Mouse (Mus musculus): ENCODE results near the gene 2310034C09Rik. TPM values are rescaled to one million over a fixed set of nuclear protein-coding genes. Genes with fewer than 3 reads are reported as not detected.

Gene 2310034C09Rik
- polyA plus RNA-seq (2014; fragmentation: Illumina TruSeq; extraction: RNeasy Lipid Tissue Mini Kit (QIAGEN cat#74804)): not detected

GRCm38 (mm10) chr16:88758547-88758946, at the start of gene 2310034C09Rik:
Gene 2310034C09Rik (plus strand): TSS chr16:88758847.

GRCm38 (mm10) chr16:88728812-88729275, 29.8 kb upstream of the 2310034C09Rik start, which contains the start of gene Krtap13-1:
Gene Krtap13-1 (plus strand): TSS chr16:88728862.

GRCm38 (mm10) chr16:88751535-88751934, 7.1 kb upstream of the 2310034C09Rik start, which contains the start of gene Krtap13:
Gene Krtap13 (minus strand): TSS chr16:88751635.

GRCm38 (mm10) chr16:88774106-88774505, 15.5 kb downstream of the 2310034C09Rik start, which contains the start of gene 2310057N15Rik:
Gene 2310057N15Rik (minus strand): TSS chr16:88774206.

GRCm38 (mm10) chr16:88777596-88777995, 18.9 kb downstream of the 2310034C09Rik start, which contains the start of gene Gm5965:
Gene Gm5965 (plus strand): TSS chr16:88777896.

Other genes starting within 250 kb of the 2310034C09Rik start
- gene Cldn8, start 195.7 kb upstream of the 2310034C09Rik start, polyA plus RNA-seq (2014; fragmentation: Illumina TruSeq; extraction: RNeasy Lipid Tissue Mini Kit (QIAGEN cat#74804)): 4.5 TPM
- not detected for gene Krtap24-1, start 146.6 kb upstream of the 2310034C09Rik start, polyA plus RNA-seq (2014; fragmentation: Illumina TruSeq; extraction: RNeasy Lipid Tissue Mini Kit (QIAGEN cat#74804))
- gene 2310079G19Rik, start 131.2 kb upstream of the 2310034C09Rik start, polyA plus RNA-seq (2014; fragmentation: Illumina TruSeq; extraction: RNeasy Lipid Tissue Mini Kit (QIAGEN cat#74804)): not detected
- not detected for gene Krtap26-1, start 111.1 kb upstream of the 2310034C09Rik start, polyA plus RNA-seq (2014; fragmentation: Illumina TruSeq; extraction: RNeasy Lipid Tissue Mini Kit (QIAGEN cat#74804))
- not detected for gene Krtap27-1, start 87.2 kb upstream of the 2310034C09Rik start, polyA plus RNA-seq (2014; fragmentation: Illumina TruSeq; extraction: RNeasy Lipid Tissue Mini Kit (QIAGEN cat#74804))
- not detected for gene 2310061N02Rik, start 50.9 kb upstream of the 2310034C09Rik start, polyA plus RNA-seq (2014; fragmentation: Illumina TruSeq; extraction: RNeasy Lipid Tissue Mini Kit (QIAGEN cat#74804))
- not detected for gene Krtap13-1, start 30.0 kb upstream of the 2310034C09Rik start, polyA plus RNA-seq (2014; fragmentation: Illumina TruSeq; extraction: RNeasy Lipid Tissue Mini Kit (QIAGEN cat#74804))
- gene Krtap13, start 7.2 kb upstream of the 2310034C09Rik start, polyA plus RNA-seq (2014; fragmentation: Illumina TruSeq; extraction: RNeasy Lipid Tissue Mini Kit (QIAGEN cat#74804)): not detected
- gene 2310057N15Rik, start 15.4 kb downstream of the 2310034C09Rik start, polyA plus RNA-seq (2014; fragmentation: Illumina TruSeq; extraction: RNeasy Lipid Tissue Mini Kit (QIAGEN cat#74804)): not detected
- gene Gm5965, start 19.0 kb downstream of the 2310034C09Rik start, polyA plus RNA-seq (2014; fragmentation: Illumina TruSeq; extraction: RNeasy Lipid Tissue Mini Kit (QIAGEN cat#74804)): not detected
- not detected for gene Gm20741, start 53.4 kb downstream of the 2310034C09Rik start, polyA plus RNA-seq (2014; fragmentation: Illumina TruSeq; extraction: RNeasy Lipid Tissue Mini Kit (QIAGEN cat#74804))
- not detected for gene Krtap15, start 61.4 kb downstream of the 2310034C09Rik start, polyA plus RNA-seq (2014; fragmentation: Illumina TruSeq; extraction: RNeasy Lipid Tissue Mini Kit (QIAGEN cat#74804))
- gene Krtap14, start 67.3 kb downstream of the 2310034C09Rik start, polyA plus RNA-seq (2014; fragmentation: Illumina TruSeq; extraction: RNeasy Lipid Tissue Mini Kit (QIAGEN cat#74804)): not detected
- not detected for gene Krtap19-1, start 110.6 kb downstream of the 2310034C09Rik start, polyA plus RNA-seq (2014; fragmentation: Illumina TruSeq; extraction: RNeasy Lipid Tissue Mini Kit (QIAGEN cat#74804))
- not detected for gene Krtap19-2, start 115.4 kb downstream of the 2310034C09Rik start, polyA plus RNA-seq (2014; fragmentation: Illumina TruSeq; extraction: RNeasy Lipid Tissue Mini Kit (QIAGEN cat#74804))
- not detected for gene Krtap19-3, start 119.2 kb downstream of the 2310034C09Rik start, polyA plus RNA-seq (2014; fragmentation: Illumina TruSeq; extraction: RNeasy Lipid Tissue Mini Kit (QIAGEN cat#74804))
- not detected for gene Krtap19-4, start 126.2 kb downstream of the 2310034C09Rik start, polyA plus RNA-seq (2014; fragmentation: Illumina TruSeq; extraction: RNeasy Lipid Tissue Mini Kit (QIAGEN cat#74804))
- not detected for gene Krtap19-5, start 137.6 kb downstream of the 2310034C09Rik start, polyA plus RNA-seq (2014; fragmentation: Illumina TruSeq; extraction: RNeasy Lipid Tissue Mini Kit (QIAGEN cat#74804))
- gene Krtap19-9b, start 173.4 kb downstream of the 2310034C09Rik start, polyA plus RNA-seq (2014; fragmentation: Illumina TruSeq; extraction: RNeasy Lipid Tissue Mini Kit (QIAGEN cat#74804)): not detected
- gene Krtap16-3, start 204.0 kb downstream of the 2310034C09Rik start, polyA plus RNA-seq (2014; fragmentation: Illumina TruSeq; extraction: RNeasy Lipid Tissue Mini Kit (QIAGEN cat#74804)): not detected